Mouse (Mus musculus): ENCODE results near the gene Ribc1. TPM values are rescaled to one million over a fixed set of nuclear protein-coding genes. Genes with fewer than 3 reads are reported as not detected.

Ribc1 gene
- polyA plus RNA-seq, 1 experiment from 2014 or later = 1.4 TPM

DNA sequence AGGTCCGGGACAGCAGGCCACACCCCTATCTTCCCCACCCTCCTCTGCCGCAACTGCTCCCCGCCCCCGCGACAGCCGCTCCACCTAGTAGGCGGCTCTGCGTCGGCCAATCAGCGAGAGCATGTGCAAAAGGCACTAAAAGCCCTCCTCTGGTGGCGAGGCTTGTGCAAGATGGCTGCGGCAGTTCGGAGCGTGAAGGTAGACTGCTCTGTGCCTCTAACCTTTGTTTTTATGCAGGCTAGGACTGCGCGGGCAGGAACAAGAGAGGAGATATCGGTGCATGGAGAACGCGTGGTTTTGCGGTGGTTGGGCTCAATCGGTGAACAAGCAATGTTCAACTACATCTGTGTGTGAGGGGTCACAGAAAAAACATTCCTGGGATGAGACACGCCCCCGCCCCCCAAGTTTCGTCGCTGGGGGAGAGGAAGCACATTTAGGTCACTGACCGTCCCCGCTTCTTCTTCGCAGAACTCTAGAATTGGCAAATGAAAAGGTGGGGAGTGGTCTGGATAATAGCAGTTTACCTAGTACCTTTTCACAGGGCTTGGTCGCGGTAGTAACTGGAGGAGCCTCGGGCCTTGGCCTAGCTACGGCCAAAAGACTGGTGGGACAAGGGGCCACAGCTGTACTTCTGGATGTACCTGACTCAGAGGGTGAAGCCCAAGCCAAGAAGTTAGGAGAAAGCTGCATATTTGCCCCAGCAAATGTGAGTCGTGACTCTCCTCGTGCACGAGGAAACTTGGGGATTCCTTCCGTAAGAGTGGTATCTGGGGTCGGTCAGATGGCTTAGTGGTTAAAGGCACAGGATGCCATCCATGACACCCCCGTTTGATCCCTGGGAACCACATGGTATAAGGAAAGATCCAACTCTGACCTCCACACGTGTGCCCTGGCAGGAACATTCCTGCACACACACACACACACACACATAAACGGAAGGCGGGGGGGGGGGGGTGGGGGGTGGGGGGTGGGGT, 14.1 kb downstream of the Ribc1 start, which contains the start of gene Hsd17b10:
Gene Hsd17b10, plus strand, starts transcription at position 109 of the 974 bp plus-strand sequence.
- 0 out of 2 replicates have a peak, but pooled peaks cover 3% of the 10 kb centered on the region for H3K4me1 ChIP-seq
- H3K9ac ChIP-seq (replicated peaks) = peak within 1 kb of the TSS; percentile 42
- ATAC-seq (ENCODE audit: low FRiP score) = peak; percentile 96
- H3K27me3 ChIP-seq (replicated peaks) = peaks cover 46% of the 10 kb centered on the region
- peak within 1 kb of the TSS; percentile 49 for H3K4me3 ChIP-seq (replicated peaks)
- H3K27ac ChIP-seq (replicated peaks) = peak within 1 kb of the TSS; percentile 51
- H3K36me3 ChIP-seq = no peaks in the 10 kb centered on the region
- no peaks in the 10 kb centered on the region for H3K9me3 ChIP-seq (replicated peaks)
- peak within 1 kb of the TSS; percentile 62 for H3K4me2 ChIP-seq
- 15% methylated on average over 39 of the region's 41 CpGs for WGBS

DNA sequence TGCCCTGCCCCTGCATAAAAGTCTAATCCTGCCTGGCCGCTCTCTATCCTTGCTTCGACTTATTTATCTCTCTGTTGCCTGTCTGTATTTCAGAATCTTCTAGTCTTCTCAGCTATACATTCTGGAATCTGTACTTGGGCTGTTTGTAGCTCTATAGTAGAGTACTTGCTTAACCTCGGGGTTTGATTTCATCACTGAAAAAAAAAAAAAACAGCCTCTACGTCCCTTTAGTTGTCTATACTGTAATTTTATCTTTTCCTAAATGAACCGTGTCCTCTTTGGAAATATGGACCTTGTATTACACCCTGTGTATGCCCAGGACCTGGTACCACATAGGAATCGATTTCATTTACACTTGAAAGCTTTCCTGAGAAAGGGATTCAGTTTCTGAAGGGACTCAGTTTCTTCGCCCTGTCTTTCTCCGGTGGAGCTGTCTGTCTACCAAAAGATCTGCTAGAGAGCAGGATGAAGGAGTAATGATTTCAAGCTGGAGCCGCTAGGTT, 14.9 kb downstream of the Ribc1 start:
- no peak for ATAC-seq (ENCODE audit: low FRiP score)
- peak overlapping the region; percentile 62 for H3K4me2 ChIP-seq
- H3K27me3 ChIP-seq (replicated peaks) = peaks cover 44% of the 10 kb centered on the region
- H3K4me1 ChIP-seq = 0 out of 2 replicates have a peak, but pooled peaks cover 3% of the 10 kb centered on the region
- no peaks in the 10 kb centered on the region for H3K9me3 ChIP-seq (replicated peaks)
- H3K27ac ChIP-seq (replicated peaks) = peak overlapping the region; percentile 51; the same call in 1 of the 2 replicates
- no peaks in the 10 kb centered on the region for H3K36me3 ChIP-seq
- 46% methylated on average over 9 of the region's 9 CpGs for WGBS
- H3K4me3 ChIP-seq (replicated peaks) = peak overlapping the region; percentile 49
- H3K9ac ChIP-seq (replicated peaks) = no peak overlapping the region

DNA sequence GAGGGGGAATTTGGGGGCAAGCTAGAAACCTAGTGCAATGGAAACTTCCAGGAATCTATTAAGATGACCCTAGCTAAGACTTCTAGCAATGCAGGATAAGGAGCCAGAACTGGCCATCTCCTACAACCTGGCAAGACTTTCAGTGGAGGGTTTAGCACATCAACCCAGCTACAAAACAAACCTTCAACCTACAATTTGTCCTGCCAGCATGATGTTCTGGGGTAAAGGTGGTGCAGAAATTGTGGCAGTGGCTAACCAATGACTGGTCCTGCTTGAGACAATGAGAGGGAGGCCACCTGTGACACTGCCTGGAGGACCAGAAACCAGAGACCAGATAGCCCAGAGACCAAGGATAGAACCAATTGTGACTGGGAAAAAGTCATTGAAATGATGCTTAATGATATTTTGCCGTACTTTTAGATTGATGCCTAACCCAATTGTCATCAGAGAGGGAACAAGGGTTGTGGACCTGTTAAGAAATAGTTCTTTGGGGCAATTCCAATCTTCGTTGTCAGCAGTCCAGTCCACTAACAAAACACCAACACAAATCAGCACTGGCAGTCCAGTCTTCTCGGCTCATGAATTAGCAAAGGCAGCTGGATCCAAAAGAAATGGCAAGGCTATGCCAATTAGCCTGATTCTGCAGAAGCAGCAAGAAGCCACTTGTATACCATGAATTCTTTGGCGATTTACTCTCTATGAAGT, 16.9 kb downstream of the Ribc1 start:
- no peak for ATAC-seq (ENCODE audit: low FRiP score)
- Histone ChIP-seq H3K9me3 (replicated peaks) (no peaks in the 10 kb centered on the region), H3K27me3 (replicated peaks) (peaks cover 49% of the 10 kb centered on the region), H3K4me2 (no peak overlapping the region), H3K4me1 (0 out of 2 replicates have a peak, but pooled peaks cover 3% of the 10 kb centered on the region), H3K4me3 (replicated peaks) (no peak overlapping the region), H3K36me3 (no peaks in the 10 kb centered on the region), H3K9ac (replicated peaks) (no peak overlapping the region), H3K27ac (replicated peaks) (no peak overlapping the region)
- WGBS = 49% methylated on average over 4 of the region's 4 CpGs

Other genes with a start within 250 kb of the Ribc1 start
- 46.8 and 50.9 TPM in 2 replicates for gene Huwe1, start 215.5 kb downstream of the Ribc1 start, polyA plus RNA-seq (2015; fragmentation: Nextera tagmentation; extraction: Ambion mirVana)
- 123 and 138 TPM in 2 replicates for gene Hsd17b10, start 14.4 kb downstream of the Ribc1 start, polyA plus RNA-seq (2015; fragmentation: Nextera tagmentation; extraction: Ambion mirVana)
- gene Smc1a, start 133 bp upstream of the Ribc1 start, polyA plus RNA-seq (2015; fragmentation: Nextera tagmentation; extraction: Ambion mirVana) = 69.5 and 81.5 TPM in 2 replicates
- 7.0 and 9.2 TPM in 2 replicates for gene Iqsec2, start 128.0 kb upstream of the Ribc1 start, polyA plus RNA-seq (2015; fragmentation: Nextera tagmentation; extraction: Ambion mirVana)
- gene Kdm5c, start 216.7 kb upstream of the Ribc1 start, polyA plus RNA-seq (2015; fragmentation: Nextera tagmentation; extraction: Ambion mirVana) = 27.3 and 29.4 TPM in 2 replicates